Mouse (Mus musculus): ENCODE measurements at regions not wholly inside any gene's neighbourhood (a gene's known extent, or its start where the extent isn't known, plus 50 kb on each side); places are given as distances from the start of the nearest gene placed in this dataset.

DNA sequence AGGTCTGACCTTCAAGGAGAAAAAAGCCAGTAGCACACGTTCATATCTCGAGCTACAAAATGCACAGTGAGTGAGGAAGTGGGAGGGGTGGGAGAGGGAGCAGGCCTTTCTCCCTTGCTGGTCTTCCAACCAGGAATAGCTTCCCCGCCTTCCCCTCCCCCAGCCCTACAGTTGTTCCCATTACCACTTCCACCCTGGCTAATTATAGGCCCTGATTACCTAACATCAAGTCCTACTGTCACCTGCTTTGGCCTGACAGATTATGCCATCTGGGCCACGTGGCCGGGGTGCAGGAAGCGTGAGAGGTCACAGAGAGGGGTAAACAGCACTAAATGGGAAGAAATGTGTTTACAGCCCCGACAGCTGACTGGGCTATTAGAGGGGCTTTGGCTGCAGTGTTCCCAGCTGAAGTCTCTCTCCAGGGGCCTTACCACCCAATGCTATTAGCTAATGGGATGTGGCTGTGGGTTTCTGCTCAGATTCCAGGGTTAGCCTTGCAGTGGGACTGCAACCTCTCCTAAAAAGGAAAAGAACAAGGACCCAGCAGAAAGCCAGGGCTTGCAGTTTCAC, 138.6 kb upstream of the Cpeb2 start:
- Histone ChIP-seq H3K9me3 (replicated peaks; ENCODE audit: low read length) (no peaks in the 10 kb centered on the region), H3K9ac (ENCODE audit: low read depth, low read length) (no peak overlapping the region), H3K4me3 (replicated peaks; ENCODE audit: low read depth, low read length) (no peak overlapping the region), H3K4me1 (replicated peaks; ENCODE audit: insufficient read depth, low read length) (0 out of 2 replicates have a peak, but pooled peaks cover 4% of the 10 kb centered on the region), H3K4me2 (ENCODE audit: low read length) (no peak overlapping the region), H3K27ac (no peak overlapping the region), H3K36me3 (ENCODE audit: insufficient read depth, low read length) (no peaks in the 10 kb centered on the region), H3K27me3 (ENCODE audit: insufficient read depth, low read length) (no peaks in the 10 kb centered on the region)
- ATAC-seq (replicated peaks; ENCODE audit: low FRiP score, low read depth): no peak
- DNase-seq (ENCODE audit: low spot score): no peak
- no peak for TF ChIP-seq CTCF (IDR thresholded peaks at IDR 0.05; ENCODE audit: low read depth)
- WGBS: 18% methylated on average over 7 of the region's 7 CpGs

DNA sequence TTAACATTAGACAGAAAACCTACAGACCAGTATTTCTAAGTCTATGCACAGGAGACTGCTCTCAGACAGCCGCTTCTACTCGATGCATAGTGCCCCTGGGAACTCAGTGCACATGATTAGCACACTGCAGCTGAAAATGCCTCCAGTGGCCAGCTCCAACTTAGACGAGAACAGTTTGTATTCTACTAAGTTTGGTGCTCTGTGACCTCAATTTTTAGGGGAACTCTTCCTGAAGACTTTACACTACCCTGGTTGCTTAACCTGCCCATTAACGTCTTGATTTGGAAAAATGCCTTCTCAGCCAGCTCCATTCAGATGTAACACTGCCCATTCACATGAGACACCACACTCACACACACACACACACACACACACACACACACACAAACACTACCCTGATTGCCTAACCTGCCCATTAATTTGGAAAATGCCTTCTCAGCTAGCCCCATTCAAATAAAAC, 130.9 kb upstream of the Cpeb2 start:
- DNase-seq (ENCODE audit: low spot score): no peak

DNA sequence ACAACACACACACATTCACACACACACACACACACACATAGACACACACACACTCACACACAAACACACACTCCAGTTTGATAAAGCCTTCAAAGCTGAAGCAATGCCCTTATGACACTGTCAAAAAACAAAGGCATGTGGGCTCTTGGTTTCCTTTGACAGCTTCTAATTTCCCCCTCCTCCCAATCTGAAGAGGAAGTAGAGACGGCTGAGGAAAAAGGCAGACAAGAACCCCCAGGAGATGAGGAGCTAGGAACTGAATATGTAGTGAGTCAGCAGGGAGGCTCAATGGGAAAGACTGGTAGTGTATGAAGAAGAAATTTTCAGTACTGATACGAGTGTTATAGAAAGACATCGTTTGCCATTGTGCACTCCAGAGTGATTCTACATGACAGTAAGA, 130.4 kb upstream of the Cpeb2 start:
- 66% methylated on average over 3 of the region's 3 CpGs for WGBS
- H3K9ac ChIP-seq (ENCODE audit: low read depth, low read length): no peak overlapping the region
- no peak for DNase-seq (ENCODE audit: low spot score)

More for the DNA sequence above, 130.9 kb upstream of the Cpeb2 start:
- Histone ChIP-seq H3K4me1 (replicated peaks; ENCODE audit: insufficient read depth, low read length) (no peaks in the 10 kb centered on the region), H3K9me3 (replicated peaks; ENCODE audit: low read length) (no peaks in the 10 kb centered on the region), H3K27ac (no peak overlapping the region), H3K36me3 (ENCODE audit: insufficient read depth, low read length) (no peaks in the 10 kb centered on the region), H3K4me2 (ENCODE audit: low read length) (no peak overlapping the region), H3K9ac (ENCODE audit: low read depth, low read length) (no peak overlapping the region), H3K4me3 (replicated peaks; ENCODE audit: low read depth, low read length) (no peak overlapping the region), H3K27me3 (ENCODE audit: insufficient read depth, low read length) (no peaks in the 10 kb centered on the region)
- 33% methylated on average over 4 of the region's 4 CpGs for WGBS
- TF ChIP-seq CTCF (IDR thresholded peaks at IDR 0.05; ENCODE audit: low read depth): no peak
- ATAC-seq (replicated peaks; ENCODE audit: low FRiP score, low read depth): no peak

GRCm38 (mm10) chr5:43103728-43104127, 129.2 kb upstream of the Cpeb2 start:
- Histone ChIP-seq H3K27ac (no peak overlapping the region), H3K4me1 (replicated peaks; ENCODE audit: insufficient read depth, low read length) (no peaks in the 10 kb centered on the region), H3K4me3 (replicated peaks; ENCODE audit: low read depth, low read length) (no peak overlapping the region), H3K4me2 (ENCODE audit: low read length) (no peak overlapping the region), H3K36me3 (ENCODE audit: insufficient read depth, low read length) (no peaks in the 10 kb centered on the region), H3K27me3 (ENCODE audit: insufficient read depth, low read length) (no peaks in the 10 kb centered on the region), H3K9me3 (replicated peaks; ENCODE audit: low read length) (no peaks in the 10 kb centered on the region), H3K9ac (ENCODE audit: low read depth, low read length) (no peak overlapping the region)
- WGBS: 87% methylated on average over 7 of the region's 7 CpGs
- TF ChIP-seq CTCF (IDR thresholded peaks at IDR 0.05; ENCODE audit: low read depth): no peak
- ATAC-seq (replicated peaks; ENCODE audit: low FRiP score, low read depth) (no peak), DNase-seq (ENCODE audit: low spot score) (no peak)

More for the DNA sequence above, 130.4 kb upstream of the Cpeb2 start:
- Histone ChIP-seq H3K27me3 (ENCODE audit: insufficient read depth, low read length) (no peaks in the 10 kb centered on the region), H3K36me3 (ENCODE audit: insufficient read depth, low read length) (no peaks in the 10 kb centered on the region), H3K9me3 (replicated peaks; ENCODE audit: low read length) (no peaks in the 10 kb centered on the region), H3K27ac (no peak overlapping the region), H3K4me2 (ENCODE audit: low read length) (no peak overlapping the region), H3K4me1 (replicated peaks; ENCODE audit: insufficient read depth, low read length) (no peaks in the 10 kb centered on the region), H3K4me3 (replicated peaks; ENCODE audit: low read depth, low read length) (no peak overlapping the region)
- no peak for ATAC-seq (replicated peaks; ENCODE audit: low FRiP score, low read depth)
- no peak for TF ChIP-seq CTCF (IDR thresholded peaks at IDR 0.05; ENCODE audit: low read depth)

DNA sequence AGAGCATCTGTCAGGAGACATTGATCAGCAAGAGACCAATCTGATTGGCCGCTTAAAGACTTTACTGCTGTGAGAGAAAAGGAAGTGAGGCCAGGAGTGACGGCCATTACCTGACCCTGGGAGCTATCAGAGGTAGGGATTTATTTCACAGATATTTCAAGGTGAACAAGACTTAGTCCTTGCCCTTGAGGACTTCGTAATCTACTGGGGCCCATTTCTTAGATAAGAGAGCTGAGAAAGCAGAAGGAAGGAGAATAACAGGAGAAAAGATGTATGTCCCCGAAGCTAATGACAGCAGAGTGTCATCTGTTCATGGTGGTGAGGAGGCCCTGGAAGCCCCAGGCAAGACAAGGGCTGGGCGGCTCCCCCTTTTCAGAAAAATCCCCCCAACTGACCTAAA, 127.4 kb upstream of the Cpeb2 start:
- no peak for TF ChIP-seq CTCF (IDR thresholded peaks at IDR 0.05; ENCODE audit: low read depth)
- no peak overlapping the region for H3K4me3 ChIP-seq (replicated peaks; ENCODE audit: low read depth, low read length)
- 74% methylated on average over 5 of the region's 5 CpGs for WGBS

GRCm38 (mm10) chr5:43107436-43108259, 125.3 kb upstream of the Cpeb2 start:
- H3K36me3 ChIP-seq (ENCODE audit: insufficient read depth, low read length): no peaks in the 10 kb centered on the region
- WGBS: 81% methylated on average over 9 of the region's 9 CpGs
- TF ChIP-seq CTCF (IDR thresholded peaks at IDR 0.05; ENCODE audit: low read depth): no peak
- no peaks in the 10 kb centered on the region for H3K4me1 ChIP-seq (replicated peaks; ENCODE audit: insufficient read depth, low read length)
- DNase-seq (ENCODE audit: low spot score) (no peak), ATAC-seq (replicated peaks; ENCODE audit: low FRiP score, low read depth) (no peak)
- H3K27me3 ChIP-seq (ENCODE audit: insufficient read depth, low read length): no peaks in the 10 kb centered on the region
- no peak overlapping the region for H3K9ac ChIP-seq (ENCODE audit: low read depth, low read length)
- no peak overlapping the region for H3K4me2 ChIP-seq (ENCODE audit: low read length)
- H3K4me3 ChIP-seq (replicated peaks; ENCODE audit: low read depth, low read length): no peak overlapping the region
- H3K27ac ChIP-seq: no peak overlapping the region
- H3K9me3 ChIP-seq (replicated peaks; ENCODE audit: low read length): no peaks in the 10 kb centered on the region

More for the DNA sequence above, 127.4 kb upstream of the Cpeb2 start:
- Histone ChIP-seq H3K4me2 (ENCODE audit: low read length) (no peak overlapping the region), H3K36me3 (ENCODE audit: insufficient read depth, low read length) (no peaks in the 10 kb centered on the region), H3K9ac (ENCODE audit: low read depth, low read length) (no peak overlapping the region), H3K27me3 (ENCODE audit: insufficient read depth, low read length) (no peaks in the 10 kb centered on the region), H3K4me1 (replicated peaks; ENCODE audit: insufficient read depth, low read length) (no peaks in the 10 kb centered on the region), H3K27ac (no peak overlapping the region), H3K9me3 (replicated peaks; ENCODE audit: low read length) (no peaks in the 10 kb centered on the region)
- no peak for ATAC-seq (replicated peaks; ENCODE audit: low FRiP score, low read depth)
- no peak for DNase-seq (ENCODE audit: low spot score)

Data from kidney, postnatal 0 days (tissue).